Mouse (Mus musculus) hindbrain, embryonic 13.5 days (tissue): ENCODE data around the gene Rbm24. TPM values are rescaled to one million over a fixed set of nuclear protein-coding genes. Genes with fewer than 3 reads are reported as not detected.

Experiments
- ATAC-seq: fragments of 200-750 bp; cut with Nextera tagmentation; 2 replicates; pipeline ENCODE4 v1.8.0; 2017; ENCODE audit warnings: moderate TSS enrichment; ENCODE audit not compliant: low FRiP score
- H3K27ac ChIP-seq: fragments of 300-500 bp; sonication (generic); 2 replicates; pipeline ENCODE4 v1.5.1; 2015; ENCODE audit warnings: inconsistent platforms, mild to moderate bottlenecking, moderate library complexity
- H3K27me3 ChIP-seq: fragments of 300-500 bp; sonication (generic); 2 replicates; pipeline ENCODE4 v1.6.1; 2015; ENCODE audit warnings: mild to moderate bottlenecking, inconsistent platforms
- H3K36me3 ChIP-seq: fragments of 300-500 bp; sonication (generic); 2 replicates; pipeline ENCODE4 v1.6.1; 2015; ENCODE audit warnings: mild to moderate bottlenecking, inconsistent platforms
- H3K4me1 ChIP-seq: fragments of 300-500 bp; sonication (generic); replicated peaks from 2 replicates; pipeline ENCODE4 v1.6.1; 2015; ENCODE audit warnings: inconsistent platforms
- H3K4me2 ChIP-seq: fragments of 300-500 bp; sonication (generic); 2 replicates; pipeline ENCODE4 v1.6.1; 2015; ENCODE audit warnings: inconsistent platforms, mild to moderate bottlenecking, moderate library complexity
- H3K4me3 ChIP-seq: fragments of 300-500 bp; sonication (generic); 2 replicates; pipeline ENCODE4 v1.5.1; 2015; ENCODE audit warnings: mild to moderate bottlenecking, inconsistent platforms
- H3K9ac ChIP-seq: fragments of 300-500 bp; sonication (generic); 2 replicates; pipeline ENCODE4 v1.6.1; 2015; ENCODE audit warnings: mild to moderate bottlenecking, inconsistent platforms
- H3K9me3 ChIP-seq: fragments of 300-500 bp; sonication (generic); 2 replicates; pipeline ENCODE4 v1.6.1; 2016; ENCODE audit warnings: inconsistent platforms
- WGBS: fragments of 180-500 bp; shearing (Covaris S2); methylation state at CpG from one replicate; pipeline ENCODE4 v1.1.7; 2015; 5-methylcytosine and 5-hydroxymethylcytosine counted together
- polyA plus RNA-seq: library from polyadenylated mRNA; unstranded; fragments of >200 nt; fragmentation: Nextera tagmentation; extraction: Ambion mirVana; gene quantifications from 2 replicates; pipeline ENCODE4 v1.2.1, GENCODE M21; 2015

The Rbm24 gene
- 2.1 and 2.3 TPM in 2 replicates for polyA plus RNA-seq

- under 1% methylated on average over 39 of the region's 41 CpGs for WGBS
- H3K27me3 ChIP-seq, result peaks cover 4% of the 10 kb centered on the region; the same call in 1 of the 2 replicates
- H3K4me3 ChIP-seq, result peak within 1 kb of the TSS; percentile 72
- peak; percentile 85 for ATAC-seq
- H3K9ac ChIP-seq, result peak within 1 kb of the TSS; percentile 88
- no peaks in the 10 kb centered on the region for H3K36me3 ChIP-seq
- peak within 1 kb of the TSS; percentile 76 for H3K27ac ChIP-seq
- H3K4me2 ChIP-seq, result peak within 1 kb of the TSS; percentile 90
- H3K4me1 ChIP-seq, result peaks cover 16% of the 10 kb centered on the region
- H3K9me3 ChIP-seq, result no peaks in the 10 kb centered on the region
Measured at GRCm38 (mm10) chr13:46418141-46418601, at the start of gene Rbm24. TSS of gene Rbm24 (plus strand) at chr13:46418434.

- H3K4me3 ChIP-seq, result no peak overlapping the region
- H3K27me3 ChIP-seq, result no peaks in the 10 kb centered on the region
- WGBS, result 86% methylated on average over 7 of the region's 7 CpGs
- H3K36me3 ChIP-seq, result no peaks in the 10 kb centered on the region
- no peak overlapping the region for H3K27ac ChIP-seq
- ATAC-seq, result no peak
- H3K4me2 ChIP-seq, result no peak overlapping the region
- no peaks in the 10 kb centered on the region for H3K4me1 ChIP-seq
- no peak overlapping the region for H3K9ac ChIP-seq
- H3K9me3 ChIP-seq, result no peaks in the 10 kb centered on the region
Measured at GRCm38 (mm10) chr13:46372884-46373283, 45.4 kb upstream of the Rbm24 start.

GRCm38 (mm10) chr13:46375371-46375770 lies 42.9 kb upstream of the Rbm24 start:
- WGBS, result 85% methylated on average over 1 of the region's 1 CpGs
- no peak overlapping the region for H3K9ac ChIP-seq
- no peak overlapping the region for H3K27ac ChIP-seq
- H3K27me3 ChIP-seq, result no peaks in the 10 kb centered on the region
- H3K4me3 ChIP-seq, result no peak overlapping the region
- H3K9me3 ChIP-seq, result no peaks in the 10 kb centered on the region
- no peaks in the 10 kb centered on the region for H3K4me1 ChIP-seq
- ATAC-seq, result no peak
- no peaks in the 10 kb centered on the region for H3K36me3 ChIP-seq
- H3K4me2 ChIP-seq, result no peak overlapping the region

- Histone ChIP-seq H3K27ac (no peak overlapping the region), H3K27me3 (no peaks in the 10 kb centered on the region), H3K4me1 (no peaks in the 10 kb centered on the region), H3K4me3 (no peak overlapping the region), H3K36me3 (no peaks in the 10 kb centered on the region), H3K4me2 (no peak overlapping the region), H3K9me3 (no peaks in the 10 kb centered on the region; the same call in 1 of the 2 replicates), H3K9ac (no peak overlapping the region)
- whole genome bisulfite sequencing, result 73% methylated on average over 8 of the region's 8 CpGs
- no peak for ATAC-seq
Measured at GRCm38 (mm10) chr13:46387396-46387795, 30.8 kb upstream of the Rbm24 start.

- no peak overlapping the region for H3K4me2 ChIP-seq
- no peak for ATAC-seq
- no peaks in the 10 kb centered on the region for H3K27me3 ChIP-seq
- no peak overlapping the region for H3K9ac ChIP-seq
- H3K36me3 ChIP-seq, result no peaks in the 10 kb centered on the region
- H3K4me3 ChIP-seq, result no peak overlapping the region
- H3K9me3 ChIP-seq, result no peaks in the 10 kb centered on the region; the same call in 1 of the 2 replicates
- WGBS, result 90% methylated on average over 1 of the region's 1 CpGs
- no peak overlapping the region for H3K27ac ChIP-seq
- H3K4me1 ChIP-seq, result no peaks in the 10 kb centered on the region
Measured at GRCm38 (mm10) chr13:46391654-46392053, 26.6 kb upstream of the Rbm24 start.

GRCm38 (mm10) chr13:46392893-46393292 lies 25.3 kb upstream of the Rbm24 start:
- Histone ChIP-seq H3K9me3 (no peaks in the 10 kb centered on the region; the same call in 1 of the 2 replicates), H3K4me3 (no peak overlapping the region), H3K27me3 (no peaks in the 10 kb centered on the region), H3K4me2 (no peak overlapping the region), H3K36me3 (no peaks in the 10 kb centered on the region), H3K27ac (no peak overlapping the region), H3K4me1 (no peaks in the 10 kb centered on the region), H3K9ac (no peak overlapping the region)
- no peak for ATAC-seq
- WGBS, result 84% methylated on average over 4 of the region's 4 CpGs

GRCm38 (mm10) chr13:46393936-46394335 lies 24.3 kb upstream of the Rbm24 start:
- no peak overlapping the region for H3K4me3 ChIP-seq
- no peak for ATAC-seq
- no peaks in the 10 kb centered on the region for H3K27me3 ChIP-seq
- no peak overlapping the region for H3K4me2 ChIP-seq
- H3K36me3 ChIP-seq, result no peaks in the 10 kb centered on the region
- 78% methylated on average over 2 of the region's 2 CpGs for WGBS
- H3K4me1 ChIP-seq, result no peaks in the 10 kb centered on the region
- no peaks in the 10 kb centered on the region for H3K9me3 ChIP-seq
- H3K27ac ChIP-seq, result no peak overlapping the region
- H3K9ac ChIP-seq, result no peak overlapping the region

- Histone ChIP-seq H3K27me3 (no peaks in the 10 kb centered on the region), H3K36me3 (no peaks in the 10 kb centered on the region), H3K4me3 (no peak overlapping the region), H3K9me3 (0 out of 2 replicates have a peak, but pooled peaks cover 1% of the 10 kb centered on the region), H3K4me1 (no peaks in the 10 kb centered on the region), H3K4me2 (no peak overlapping the region), H3K9ac (no peak overlapping the region), H3K27ac (no peak overlapping the region)
- ATAC-seq, result no peak
- WGBS, result 95% methylated on average over 3 of the region's 3 CpGs
Measured at GRCm38 (mm10) chr13:46397235-46397634, 21.0 kb upstream of the Rbm24 start.

GRCm38 (mm10) chr13:46407151-46407550 lies 11.1 kb upstream of the Rbm24 start:
- no peak for ATAC-seq
- H3K9me3 ChIP-seq, result 0 out of 2 replicates have a peak, but pooled peaks cover 2% of the 10 kb centered on the region
- H3K27me3 ChIP-seq, result no peaks in the 10 kb centered on the region
- H3K36me3 ChIP-seq, result no peaks in the 10 kb centered on the region
- H3K4me3 ChIP-seq, result no peak overlapping the region
- no peak overlapping the region for H3K4me2 ChIP-seq
- 91% methylated on average over 1 of the region's 1 CpGs for WGBS
- no peak overlapping the region for H3K9ac ChIP-seq
- H3K4me1 ChIP-seq, result no peaks in the 10 kb centered on the region
- H3K27ac ChIP-seq, result no peak overlapping the region

GRCm38 (mm10) chr13:46412247-46412646 lies 6.0 kb upstream of the Rbm24 start:
- Histone ChIP-seq H3K4me1 (no peaks in the 10 kb centered on the region), H3K4me3 (no peak overlapping the region), H3K9ac (no peak overlapping the region), H3K27ac (no peak overlapping the region), H3K9me3 (no peaks in the 10 kb centered on the region), H3K4me2 (no peak overlapping the region), H3K36me3 (no peaks in the 10 kb centered on the region), H3K27me3 (peaks cover 4% of the 10 kb centered on the region; the same call in 1 of the 2 replicates)
- no peak for ATAC-seq

GRCm38 (mm10) chr13:46413588-46413987 lies 4.6 kb upstream of the Rbm24 start:
- H3K27ac ChIP-seq, result no peak overlapping the region
- ATAC-seq, result no peak
- no peaks in the 10 kb centered on the region for H3K9me3 ChIP-seq
- peaks cover 7% of the 10 kb centered on the region for H3K4me1 ChIP-seq
- no peaks in the 10 kb centered on the region for H3K36me3 ChIP-seq
- peaks cover 4% of the 10 kb centered on the region; the same call in 1 of the 2 replicates for H3K27me3 ChIP-seq
- WGBS, result 77% methylated on average over 10 of the region's 10 CpGs
- no peak overlapping the region for H3K9ac ChIP-seq
- H3K4me3 ChIP-seq, result no peak overlapping the region
- H3K4me2 ChIP-seq, result no peak overlapping the region

- Histone ChIP-seq H3K4me1 (peaks cover 8% of the 10 kb centered on the region), H3K4me2 (no peak overlapping the region), H3K9me3 (no peaks in the 10 kb centered on the region), H3K27me3 (peaks cover 4% of the 10 kb centered on the region; the same call in 1 of the 2 replicates), H3K9ac (no peak overlapping the region), H3K4me3 (no peak overlapping the region), H3K27ac (no peak overlapping the region), H3K36me3 (no peaks in the 10 kb centered on the region)
- no peak for ATAC-seq
- WGBS, result 83% methylated on average over 8 of the region's 8 CpGs
Measured at GRCm38 (mm10) chr13:46414050-46414449, 4.2 kb upstream of the Rbm24 start.

GRCm38 (mm10) chr13:46416021-46416420 lies 2.2 kb upstream of the Rbm24 start:
- Histone ChIP-seq H3K9me3 (no peaks in the 10 kb centered on the region), H3K9ac (no peak overlapping the region), H3K27ac (no peak overlapping the region), H3K4me2 (no peak overlapping the region), H3K4me1 (peaks cover 16% of the 10 kb centered on the region), H3K36me3 (no peaks in the 10 kb centered on the region), H3K4me3 (no peak overlapping the region), H3K27me3 (peaks cover 4% of the 10 kb centered on the region; the same call in 1 of the 2 replicates)
- ATAC-seq, result no peak
- WGBS, result 91% methylated on average over 8 of the region's 8 CpGs
